Mouse (Mus musculus) olfactory bulb, adult 2 months (tissue): ENCODE results near the gene Igsf21.

ENCODE experiments used
- CTCF ChIP-seq: fragments of 200-500 bp; IDR thresholded peaks from 2 replicates; pipeline ENCODE4 v1.5.1; 2012; ENCODE audit warnings: low read depth, mild to moderate bottlenecking, low read length, moderate library complexity; ENCODE audit not compliant: insufficient read depth
- POLR2A ChIP-seq: fragments of 200-500 bp; IDR thresholded peaks from 2 replicates; pipeline ENCODE4 v1.6.1; 2012; ENCODE audit warnings: mild to moderate bottlenecking, low read depth, low read length, moderate library complexity; ENCODE audit not compliant: insufficient read depth

- TF ChIP-seq CTCF: no peak
- TF ChIP-seq POLR2A: no peak
These were observed 132.7 kb downstream of the Igsf21 start for GRCm38 (mm10) chr4:140113690-140114475.
